Mouse (Mus musculus) heart, postnatal 0 days (tissue): ENCODE measurements around the gene Rnpep. TPM values are rescaled to one million over a fixed set of nuclear protein-coding genes. Genes with fewer than 3 reads are reported as not detected.

Source experiments
- ATAC-seq: fragments of 200-750 bp; cut with Nextera tagmentation; 2 replicates; pipeline ENCODE4 v1.8.0; 2017; ENCODE audit warnings: low read depth, moderate number of reproducible peaks, moderate library complexity; ENCODE audit not compliant: insufficient read depth
- DNase-seq: peaks from one replicate; pipeline ENCODE4 v3.0.0-alpha.2; 2016; ENCODE audit warnings: low spot score
- H3K27ac ChIP-seq: fragments of 300-500 bp; sonication (generic); 2 replicates; pipeline ENCODE4 v1.5.1; 2014; ENCODE audit warnings: low read depth, mild to moderate bottlenecking
- H3K27me3 ChIP-seq: fragments of 300-500 bp; sonication (generic); 2 replicates; pipeline ENCODE4 v1.6.1; 2014; ENCODE audit warnings: low read length, mixed read lengths; ENCODE audit not compliant: control insufficient read depth, insufficient read depth
- H3K36me3 ChIP-seq: fragments of 300-500 bp; sonication (generic); replicated peaks from 2 replicates; pipeline ENCODE4 v1.6.1; 2014; ENCODE audit warnings: low read length, mixed read lengths; ENCODE audit not compliant: control insufficient read depth, insufficient read depth
- H3K4me1 ChIP-seq: fragments of 300-500 bp; sonication (generic); 2 replicates; pipeline ENCODE4 v1.6.1; 2014; ENCODE audit warnings: antibody characterized with exemption; ENCODE audit not compliant: control insufficient read depth, insufficient read depth
- H3K4me2 ChIP-seq: fragments of 300-500 bp; sonication (generic); 2 replicates; pipeline ENCODE4 v1.6.1; 2014; ENCODE audit warnings: low read depth, mild to moderate bottlenecking, low read length, moderate library complexity
- H3K4me3 ChIP-seq: fragments of 300-500 bp; sonication (generic); 2 replicates; pipeline ENCODE4 v1.5.1; 2014; ENCODE audit warnings: low read depth, low read length
- H3K9ac ChIP-seq: fragments of 300-500 bp; sonication (generic); replicated peaks from 2 replicates; pipeline ENCODE4 v1.6.1; 2014; ENCODE audit warnings: low read depth, low read length, mixed read lengths
- H3K9me3 ChIP-seq: fragments of 300-500 bp; sonication (generic); replicated peaks from 2 replicates; pipeline ENCODE4 v1.6.1; 2016; ENCODE audit warnings: low read length; ENCODE audit not compliant: control insufficient read depth
- CTCF ChIP-seq: IDR thresholded peaks from 2 replicates; pipeline ENCODE4 v1.5.1; 2016; ENCODE audit warnings: antibody characterized with exemption, control low read depth, low read depth
- EP300 ChIP-seq: IDR thresholded peaks from 2 replicates; pipeline ENCODE4 v1.6.1; 2016; ENCODE audit warnings: antibody characterized with exemption, low read depth
- WGBS: fragments of 180-500 bp; shearing (Covaris S2); extraction: QIAGEN DNeasy Blood & Tissue Kit; methylation state at CpG from one replicate; pipeline ENCODE4 v1.1.7; 2014; 5-methylcytosine and 5-hydroxymethylcytosine counted together
- polyA plus RNA-seq: library from polyadenylated mRNA; unstranded; fragments of >200 nt; fragmentation: Nextera tagmentation; extraction: Ambion mirVana; gene quantifications from 2 replicates; pipeline ENCODE4 v1.2.1, GENCODE M21; 2015
- total RNA-seq: library from RNA; depleted of rRNA; stranded (reverse); fragments of >200 nt; gene quantifications from 2 replicates; pipeline ENCODE4 v1.2.3, GENCODE M21; 2014; ENCODE audit warnings: low replicate concordance

Gene Rnpep
- total and polyA plus RNA-seq, 2 experiments from 2014 or later, result 25.3 to 41.2 TPM

DNA sequence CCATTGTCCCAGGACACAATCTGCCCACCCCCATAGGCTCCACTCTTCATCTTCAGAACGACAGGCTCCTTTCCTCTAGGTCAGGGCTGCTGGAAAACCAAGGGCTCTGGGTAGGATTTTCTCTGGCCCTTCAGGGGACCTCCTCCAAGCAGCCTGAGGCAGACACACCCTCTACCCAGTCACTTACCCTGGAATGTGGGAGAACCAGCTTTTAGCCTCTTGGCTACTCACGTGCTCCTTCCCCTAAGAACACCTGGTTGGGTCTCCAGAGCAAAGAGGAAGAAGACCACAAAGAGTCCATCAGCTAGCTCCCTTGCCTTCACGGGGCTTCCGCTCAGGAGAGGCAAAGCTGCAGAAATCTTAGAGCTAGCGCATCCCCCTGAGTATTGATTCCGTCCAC is 23.0 kb downstream of the Rnpep start:
- DNase-seq (no peak), ATAC-seq (no peak)
- Histone ChIP-seq H3K36me3 (peaks cover 40% of the 10 kb centered on the region), H3K27me3 (peaks cover 17% of the 10 kb centered on the region), H3K9me3 (no peaks in the 10 kb centered on the region), H3K27ac (peak overlapping the region; percentile 20; the same call in 1 of the 2 replicates), H3K4me3 (no peak overlapping the region), H3K9ac (no peak overlapping the region; the same call in 1 of the 2 replicates), H3K4me1 (peaks cover 4% of the 10 kb centered on the region; the same call in 1 of the 2 replicates), H3K4me2 (no peak overlapping the region)
- 75% methylated on average over 6 of the region's 6 CpGs for WGBS
- TF ChIP-seq EP300, result no peak
- no peak for TF ChIP-seq CTCF

GRCm38 (mm10) chr1:135259128-135259436 is 24.8 kb downstream of the Rnpep start:
- DNase-seq (peak; percentile 87), ATAC-seq (peak; percentile 58; the same call in 1 of the 2 replicates)
- peaks cover 4% of the 10 kb centered on the region; the same call in 1 of the 2 replicates for H3K4me1 ChIP-seq
- H3K9ac ChIP-seq, result no peak overlapping the region
- no peak overlapping the region for H3K27ac ChIP-seq
- H3K4me3 ChIP-seq, result peak overlapping the region; percentile 27
- H3K9me3 ChIP-seq, result no peaks in the 10 kb centered on the region
- H3K27me3 ChIP-seq, result peaks cover 26% of the 10 kb centered on the region
- no peak for TF ChIP-seq EP300
- peak; percentile 91 for TF ChIP-seq CTCF
- H3K36me3 ChIP-seq, result peaks cover 22% of the 10 kb centered on the region
- WGBS, result 3% methylated on average over 10 of the region's 10 CpGs
- peak overlapping the region; percentile 62 for H3K4me2 ChIP-seq

DNA sequence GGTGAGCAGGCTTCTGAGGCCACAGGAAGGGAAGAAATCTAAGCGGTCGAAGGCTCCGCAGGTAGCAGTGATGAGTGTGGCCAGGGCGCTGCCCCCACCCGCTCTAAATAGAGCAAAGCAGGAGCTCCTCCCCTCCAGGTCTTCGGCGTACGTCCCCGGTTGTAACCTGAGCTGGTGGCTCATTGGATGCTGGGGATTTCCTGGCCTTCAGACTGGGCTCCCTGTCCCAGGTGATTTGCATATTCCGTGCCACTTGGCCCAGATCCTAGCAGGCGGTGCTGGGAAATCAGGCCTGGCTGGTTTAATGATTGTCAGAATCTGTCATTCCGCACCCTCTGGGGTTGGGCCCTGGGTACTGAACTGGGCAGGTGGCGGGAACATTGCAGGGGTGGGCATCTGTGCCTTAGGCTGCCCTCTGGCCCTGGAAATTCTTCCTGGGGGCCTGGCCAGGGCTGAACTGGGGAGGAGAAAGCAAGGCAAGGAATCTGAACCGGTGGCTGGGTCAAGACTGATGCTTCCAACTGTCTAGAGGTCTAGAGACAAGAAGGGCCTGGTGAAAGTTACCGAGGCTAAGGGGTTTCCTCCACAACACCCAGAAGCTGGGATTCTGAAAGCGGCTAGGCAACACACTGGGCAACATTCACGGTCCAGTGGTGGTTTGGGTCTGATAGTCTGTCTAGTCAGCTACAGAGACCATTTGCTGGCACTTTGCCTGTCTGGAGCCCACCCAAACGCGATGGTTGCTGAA is 25.3 kb downstream of the Rnpep start, which contains the start of gene Elf3:
Gene Elf3 (minus strand): TSS at position 189 of the 748 bp plus-strand sequence.
- ATAC-seq (peak; percentile 24; the same call in 1 of the 2 replicates), DNase-seq (peak; percentile 45)
- no peaks in the 10 kb centered on the region for H3K9me3 ChIP-seq
- peaks cover 4% of the 10 kb centered on the region; the same call in 1 of the 2 replicates for H3K4me1 ChIP-seq
- peaks cover 26% of the 10 kb centered on the region for H3K27me3 ChIP-seq
- H3K4me2 ChIP-seq, result peak within 1 kb of the TSS; percentile 62
- H3K4me3 ChIP-seq, result peak within 1 kb of the TSS; percentile 27
- peaks cover 16% of the 10 kb centered on the region for H3K36me3 ChIP-seq
- WGBS, result 13% methylated on average over 19 of the region's 19 CpGs
- H3K27ac ChIP-seq, result no peak within 1 kb of the TSS
- no peak for TF ChIP-seq CTCF
- no peak for TF ChIP-seq EP300
- no peak within 1 kb of the TSS; the same call in 1 of the 2 replicates for H3K9ac ChIP-seq

DNA sequence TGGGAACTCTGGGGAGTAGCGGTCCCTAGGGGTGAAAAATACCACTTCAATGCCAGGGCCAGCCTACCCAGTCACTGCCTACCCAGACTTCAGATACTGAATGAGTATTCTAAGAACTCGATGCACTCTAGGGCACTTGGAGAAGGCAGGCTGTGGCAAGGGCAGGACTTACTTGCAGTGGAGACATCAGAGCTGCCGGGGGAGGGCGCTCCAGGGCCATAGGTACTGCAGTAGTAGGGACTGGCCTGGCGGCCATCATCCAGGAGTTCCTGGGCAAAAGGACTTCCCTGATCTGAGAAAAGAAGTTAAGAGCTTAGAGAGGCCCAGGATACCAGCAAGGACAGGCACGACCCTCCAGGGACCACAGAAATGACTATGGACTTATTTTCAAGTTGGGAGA is 27.6 kb downstream of the Rnpep start:
- Histone ChIP-seq H3K4me1 (peaks cover 12% of the 10 kb centered on the region; the same call in 1 of the 2 replicates), H3K4me2 (no peak overlapping the region), H3K27me3 (peaks cover 30% of the 10 kb centered on the region), H3K27ac (no peak overlapping the region), H3K9me3 (no peaks in the 10 kb centered on the region), H3K36me3 (no peaks in the 10 kb centered on the region), H3K9ac (no peak overlapping the region), H3K4me3 (no peak overlapping the region)
- TF ChIP-seq CTCF (no peak), EP300 (no peak)
- DNase-seq, result no peak
- WGBS, result 73% methylated on average over 6 of the region's 6 CpGs
- no peak for ATAC-seq

GRCm38 (mm10) chr1:135252854-135253253 is 31.0 kb downstream of the Rnpep start:
- 28% methylated on average over 4 of the region's 4 CpGs for WGBS
- H3K9me3 ChIP-seq, result no peaks in the 10 kb centered on the region
- peaks cover 11% of the 10 kb centered on the region; the same call in 1 of the 2 replicates for H3K4me1 ChIP-seq
- no peak overlapping the region for H3K27ac ChIP-seq
- peaks cover 50% of the 10 kb centered on the region for H3K27me3 ChIP-seq
- peak; percentile 22 for DNase-seq
- no peak overlapping the region for H3K4me2 ChIP-seq
- TF ChIP-seq CTCF, result no peak
- no peak for TF ChIP-seq EP300
- no peaks in the 10 kb centered on the region for H3K36me3 ChIP-seq
- H3K9ac ChIP-seq, result no peak overlapping the region
- no peak for ATAC-seq
- H3K4me3 ChIP-seq, result no peak overlapping the region
